Mouse (Mus musculus): ENCODE data around the gene Olfr902.
A peak's percentile ranks its signal among the peaks of the same experiment; 100 is the strongest.
"Not testable (repeated sequence)": the region's sequence is repeated elsewhere in the genome, so short reads cannot be mapped to it uniquely, and the experiment has no call there.

Olfr902 gene

GRCm38 (mm10) chr9:38447352-38447751 lies at the start of gene Olfr902:
TSS of gene Olfr902 (plus strand) at chr9:38447652.
- DNase-seq (ENCODE audit: inconsistent ontology term) = no peak

GRCm38 (mm10) chr9:38401398-38401797 lies 46.1 kb upstream of the Olfr902 start, which contains the start of gene Olfr147:
TSS of gene Olfr147 (plus strand) at chr9:38401698.
- DNase-seq (ENCODE audit: inconsistent ontology term) = no peak

GRCm38 (mm10) chr9:38407502-38407901 lies 40.0 kb upstream of the Olfr902 start:
- not testable (repeated sequence) for DNase-seq (ENCODE audit: inconsistent ontology term)

- peak; percentile 16 for DNase-seq (ENCODE audit: inconsistent ontology term)
Measured at GRCm38 (mm10) chr9:38413502-38413901, 34.0 kb upstream of the Olfr902 start.

- DNase-seq (ENCODE audit: inconsistent ontology term) = no peak
Measured at GRCm38 (mm10) chr9:38423801-38424200, 23.7 kb upstream of the Olfr902 start.

GRCm38 (mm10) chr9:38427026-38427425 lies 20.4 kb upstream of the Olfr902 start:
- DNase-seq (ENCODE audit: inconsistent ontology term) = no peak

GRCm38 (mm10) chr9:38429155-38429554 lies 18.3 kb upstream of the Olfr902 start, which contains the start of gene Olfr901:
TSS of gene Olfr901 (plus strand) at chr9:38429455.
- no peak for DNase-seq (ENCODE audit: inconsistent ontology term)

- DNase-seq (ENCODE audit: inconsistent ontology term) = no peak
Measured at GRCm38 (mm10) chr9:38462844-38463243, 15.4 kb downstream of the Olfr902 start, which contains the start of gene Olfr904. TSS of gene Olfr904 (plus strand) at chr9:38463144.

- DNase-seq (ENCODE audit: inconsistent ontology term) = no peak
Measured at GRCm38 (mm10) chr9:38470807-38471206, 23.4 kb downstream of the Olfr902 start, which contains the start of gene Olfr905. TSS of gene Olfr905 (plus strand) at chr9:38471107.

GRCm38 (mm10) chr9:38486785-38487184 lies 39.3 kb downstream of the Olfr902 start, which contains the start of gene Olfr906:
TSS of gene Olfr906 (plus strand) at chr9:38487085.
- DNase-seq (ENCODE audit: inconsistent ontology term) = no peak

GRCm38 (mm10) chr9:38495501-38495900 lies 48.0 kb downstream of the Olfr902 start, which contains the start of gene Olfr907:
TSS of gene Olfr907 (plus strand) at chr9:38495801.
- DNase-seq (ENCODE audit: inconsistent ontology term) = no peak

Data from Muller cell, postnatal 12 days (primary cell).